Mouse (Mus musculus): ENCODE measurements around the gene Mfsd12. TPM values are rescaled to one million over a fixed set of nuclear protein-coding genes. Genes with fewer than 3 reads are reported as not detected.

The Mfsd12 gene
- polyA plus RNA-seq, 1 experiment from 2014 or later: 7.8 TPM

- no peak overlapping the region for H3K9ac ChIP-seq
- H3K4me1 ChIP-seq (replicated peaks; ENCODE audit: control insufficient read depth, insufficient read depth, low read length): peaks cover 6% of the 10 kb centered on the region
- H3K36me3 ChIP-seq (replicated peaks; ENCODE audit: control insufficient read depth, insufficient read depth): no peaks in the 10 kb centered on the region
- H3K4me3 ChIP-seq (replicated peaks; ENCODE audit: low read length): no peak overlapping the region
- H3K4me2 ChIP-seq (replicated peaks): no peak overlapping the region
- H3K27me3 ChIP-seq (ENCODE audit: control insufficient read depth, insufficient read depth, low read length): peaks cover 62% of the 10 kb centered on the region
- 39% methylated on average over 17 of the region's 17 CpGs for WGBS
- H3K27ac ChIP-seq: no peak overlapping the region
- H3K9me3 ChIP-seq (ENCODE audit: control insufficient read depth, low read length): no peaks in the 10 kb centered on the region
- no peak for DNase-seq (ENCODE audit: low spot score)
- ATAC-seq (ENCODE audit: low FRiP score): no peak
These were observed 16.5 kb upstream of the Mfsd12 start for GRCm38 (mm10) chr10:81340551-81341332.

DNA sequence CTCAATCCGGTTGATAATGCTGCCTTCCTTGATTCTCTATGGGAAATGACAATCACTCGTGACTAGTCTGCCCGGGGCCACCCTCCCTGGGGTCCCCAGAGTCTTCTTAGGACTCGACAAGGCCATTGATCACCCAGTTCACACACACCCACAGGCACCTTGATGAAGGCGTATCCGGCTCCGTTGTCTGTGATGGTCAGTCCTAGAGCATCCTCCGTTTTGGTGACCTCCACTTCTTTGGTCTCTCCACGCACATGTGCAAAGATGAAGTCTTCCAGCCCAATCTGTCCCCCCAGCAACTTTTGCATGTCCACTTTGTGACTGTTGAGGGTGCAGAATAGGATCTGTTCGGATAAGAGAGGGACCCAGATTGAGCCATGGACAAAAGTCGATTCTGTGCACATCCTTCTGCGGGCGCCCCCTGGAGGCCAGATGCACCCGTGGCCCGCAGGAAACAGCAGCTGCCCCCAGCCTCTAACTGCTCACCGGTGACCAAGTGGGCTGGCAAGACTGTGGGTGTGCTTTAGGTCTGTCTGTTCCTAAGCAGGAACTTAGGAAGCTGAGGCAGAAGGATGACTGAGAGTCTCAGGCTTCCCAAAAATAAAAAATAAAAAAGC, 15.8 kb upstream of the Mfsd12 start:
- H3K36me3 ChIP-seq (replicated peaks; ENCODE audit: control insufficient read depth, insufficient read depth): no peaks in the 10 kb centered on the region
- ATAC-seq (ENCODE audit: low FRiP score) (no peak), DNase-seq (ENCODE audit: low spot score) (no peak)
- no peaks in the 10 kb centered on the region for H3K9me3 ChIP-seq (ENCODE audit: control insufficient read depth, low read length)
- H3K4me3 ChIP-seq (replicated peaks; ENCODE audit: low read length): no peak overlapping the region
- peaks cover 66% of the 10 kb centered on the region for H3K27me3 ChIP-seq (ENCODE audit: control insufficient read depth, insufficient read depth, low read length)
- H3K27ac ChIP-seq: no peak overlapping the region
- WGBS: 33% methylated on average over 16 of the region's 16 CpGs
- H3K4me2 ChIP-seq (replicated peaks): no peak overlapping the region
- H3K4me1 ChIP-seq (replicated peaks; ENCODE audit: control insufficient read depth, insufficient read depth, low read length): peaks cover 6% of the 10 kb centered on the region
- H3K9ac ChIP-seq: no peak overlapping the region

DNA sequence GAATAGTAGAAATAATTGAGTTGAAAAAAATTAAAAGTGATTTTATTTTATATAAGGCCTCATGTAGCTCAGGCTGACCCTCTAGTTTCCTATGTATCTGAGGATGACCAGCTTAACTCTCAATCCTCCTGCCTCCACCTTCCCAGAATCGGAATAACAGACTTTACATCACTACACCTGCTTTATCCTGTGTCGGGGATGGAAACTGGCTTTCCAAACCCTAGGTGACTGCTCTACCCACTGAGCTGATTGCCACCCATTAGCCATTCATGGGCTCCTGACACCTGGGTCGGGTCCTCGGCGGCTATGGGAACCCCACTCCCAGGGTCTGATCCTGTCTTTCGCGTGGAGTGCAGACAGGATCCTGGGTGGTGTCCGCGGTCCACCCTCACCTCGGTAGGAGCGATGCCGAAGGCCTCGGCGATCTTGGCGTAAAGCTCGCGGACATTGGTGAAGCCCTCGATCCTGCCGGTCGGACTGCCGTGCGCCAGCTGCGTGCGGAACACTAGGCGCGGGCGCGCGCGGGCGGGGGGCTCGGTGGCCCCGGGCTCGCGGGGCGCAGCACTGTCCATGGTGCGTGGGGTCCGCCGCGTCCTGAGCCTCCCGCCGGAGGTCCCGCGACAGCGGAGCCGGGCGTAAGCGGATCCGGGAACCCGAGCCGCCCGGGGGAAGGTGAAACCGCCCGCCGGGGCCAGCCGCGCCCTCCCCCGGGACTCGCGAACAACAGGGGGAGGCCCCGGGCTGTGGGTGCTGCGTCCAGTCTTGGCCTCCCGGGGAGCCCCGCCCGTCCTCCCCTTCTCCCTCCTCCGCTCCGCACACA, 14.4 kb upstream of the Mfsd12 start, which contains the start of gene Gipc3:
Gene Gipc3 (minus strand): TSS at position 581 of the 820 bp plus-strand sequence.
- Histone ChIP-seq H3K27ac (no peak within 1 kb of the TSS), H3K9ac (peak within 1 kb of the TSS; percentile 51), H3K4me1 (replicated peaks; ENCODE audit: control insufficient read depth, insufficient read depth, low read length) (peaks cover 6% of the 10 kb centered on the region), H3K9me3 (ENCODE audit: control insufficient read depth, low read length) (no peaks in the 10 kb centered on the region), H3K4me2 (replicated peaks) (peak within 1 kb of the TSS; percentile 70), H3K36me3 (replicated peaks; ENCODE audit: control insufficient read depth, insufficient read depth) (no peaks in the 10 kb centered on the region), H3K27me3 (ENCODE audit: control insufficient read depth, insufficient read depth, low read length) (peaks cover 63% of the 10 kb centered on the region), H3K4me3 (replicated peaks; ENCODE audit: low read length) (peak within 1 kb of the TSS; percentile 36)
- WGBS: 5% methylated on average over 63 of the region's 67 CpGs
- no peak for DNase-seq (ENCODE audit: low spot score)
- ATAC-seq (ENCODE audit: low FRiP score): no peak

- 57% methylated on average over 8 of the region's 8 CpGs for WGBS
- Histone ChIP-seq H3K4me1 (replicated peaks; ENCODE audit: control insufficient read depth, insufficient read depth, low read length) (peaks cover 11% of the 10 kb centered on the region), H3K9ac (no peak overlapping the region), H3K36me3 (replicated peaks; ENCODE audit: control insufficient read depth, insufficient read depth) (no peaks in the 10 kb centered on the region), H3K4me3 (replicated peaks; ENCODE audit: low read length) (no peak overlapping the region), H3K27me3 (ENCODE audit: control insufficient read depth, insufficient read depth, low read length) (peaks cover 55% of the 10 kb centered on the region), H3K4me2 (replicated peaks) (no peak overlapping the region), H3K9me3 (ENCODE audit: control insufficient read depth, low read length) (no peaks in the 10 kb centered on the region), H3K27ac (no peak overlapping the region)
- ATAC-seq (ENCODE audit: low FRiP score): no peak
- DNase-seq (ENCODE audit: low spot score): no peak
These were observed 12.7 kb upstream of the Mfsd12 start for GRCm38 (mm10) chr10:81344421-81345161.

DNA sequence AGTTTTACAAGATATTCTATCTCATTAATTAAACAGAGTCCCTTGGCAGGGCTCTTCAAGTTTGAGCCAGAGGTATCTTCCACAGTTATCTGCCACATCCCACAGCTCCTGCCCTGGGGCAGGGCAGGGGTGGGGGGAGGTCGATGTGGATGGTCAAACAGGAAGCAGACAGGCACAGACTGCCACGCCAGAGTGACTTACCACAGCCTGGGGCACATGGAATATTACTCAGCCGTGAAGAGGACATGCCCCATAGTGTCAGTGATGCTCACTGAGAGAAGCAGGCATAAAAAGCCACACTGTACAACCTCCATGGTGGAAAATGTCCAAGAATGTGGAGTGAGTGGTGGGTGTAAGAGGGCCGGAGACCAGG, 12.1 kb upstream of the Mfsd12 start:
- WGBS: 85% methylated on average over 4 of the region's 4 CpGs
- no peak overlapping the region for H3K4me3 ChIP-seq (replicated peaks; ENCODE audit: low read length)
- ATAC-seq (ENCODE audit: low FRiP score): no peak

GRCm38 (mm10) chr10:81346453-81347067, 10.7 kb upstream of the Mfsd12 start:
- H3K36me3 ChIP-seq (replicated peaks; ENCODE audit: control insufficient read depth, insufficient read depth): no peaks in the 10 kb centered on the region
- H3K9me3 ChIP-seq (ENCODE audit: control insufficient read depth, low read length): no peaks in the 10 kb centered on the region
- H3K9ac ChIP-seq: 0 out of 2 replicates have a peak overlapping the region, but pooled peaks have one; percentile 1
- peaks cover 16% of the 10 kb centered on the region for H3K4me1 ChIP-seq (replicated peaks; ENCODE audit: control insufficient read depth, insufficient read depth, low read length)
- DNase-seq (ENCODE audit: low spot score) (peak; percentile 72), ATAC-seq (ENCODE audit: low FRiP score) (no peak)
- H3K27ac ChIP-seq: no peak overlapping the region
- 7% methylated on average over 54 of the region's 55 CpGs for WGBS
- peaks cover 48% of the 10 kb centered on the region for H3K27me3 ChIP-seq (ENCODE audit: control insufficient read depth, insufficient read depth, low read length)
- H3K4me3 ChIP-seq (replicated peaks; ENCODE audit: low read length): peak overlapping the region; percentile 24
- peak overlapping the region; percentile 48 for H3K4me2 ChIP-seq (replicated peaks)

More for the DNA sequence above, 12.1 kb upstream of the Mfsd12 start:
- no peak overlapping the region for H3K27ac ChIP-seq
- no peak overlapping the region for H3K9ac ChIP-seq
- H3K4me1 ChIP-seq (replicated peaks; ENCODE audit: control insufficient read depth, insufficient read depth, low read length): peaks cover 16% of the 10 kb centered on the region
- no peaks in the 10 kb centered on the region for H3K9me3 ChIP-seq (ENCODE audit: control insufficient read depth, low read length)
- no peak overlapping the region for H3K4me2 ChIP-seq (replicated peaks)
- DNase-seq (ENCODE audit: low spot score): no peak
- peaks cover 55% of the 10 kb centered on the region for H3K27me3 ChIP-seq (ENCODE audit: control insufficient read depth, insufficient read depth, low read length)
- no peaks in the 10 kb centered on the region for H3K36me3 ChIP-seq (replicated peaks; ENCODE audit: control insufficient read depth, insufficient read depth)

DNA sequence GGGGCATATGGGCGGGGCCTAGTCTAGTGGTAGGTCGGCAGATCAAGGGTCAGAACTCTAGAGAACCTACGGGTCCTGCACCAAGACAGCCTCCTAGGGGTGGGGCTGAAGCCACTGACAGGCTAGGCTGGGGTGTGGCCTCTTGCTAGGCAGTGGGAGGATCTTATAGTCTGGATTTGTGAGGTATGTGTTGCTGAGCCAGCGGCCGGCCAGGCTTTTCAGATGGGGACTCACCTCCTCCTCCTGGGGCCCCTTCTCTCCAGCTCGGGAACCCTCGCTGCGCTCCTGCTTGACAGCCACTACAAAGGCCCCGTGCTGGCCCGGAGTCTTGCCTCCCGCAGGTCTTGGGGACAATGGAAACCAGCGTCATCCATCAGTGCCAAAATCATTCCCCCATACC, 8.1 kb upstream of the Mfsd12 start:
- Histone ChIP-seq H3K27ac (no peak overlapping the region), H3K9me3 (ENCODE audit: control insufficient read depth, low read length) (no peaks in the 10 kb centered on the region), H3K4me3 (replicated peaks; ENCODE audit: low read length) (peak overlapping the region; percentile 61), H3K27me3 (ENCODE audit: control insufficient read depth, insufficient read depth, low read length) (peaks cover 23% of the 10 kb centered on the region), H3K36me3 (replicated peaks; ENCODE audit: control insufficient read depth, insufficient read depth) (no peaks in the 10 kb centered on the region), H3K4me1 (replicated peaks; ENCODE audit: control insufficient read depth, insufficient read depth, low read length) (peaks cover 10% of the 10 kb centered on the region; the same call in 1 of the 2 replicates), H3K9ac (no peak overlapping the region), H3K4me2 (replicated peaks) (peak overlapping the region; percentile 89)
- 10% methylated on average over 12 of the region's 12 CpGs for WGBS
- ATAC-seq (ENCODE audit: low FRiP score) (no peak), DNase-seq (ENCODE audit: low spot score) (no peak)

DNA sequence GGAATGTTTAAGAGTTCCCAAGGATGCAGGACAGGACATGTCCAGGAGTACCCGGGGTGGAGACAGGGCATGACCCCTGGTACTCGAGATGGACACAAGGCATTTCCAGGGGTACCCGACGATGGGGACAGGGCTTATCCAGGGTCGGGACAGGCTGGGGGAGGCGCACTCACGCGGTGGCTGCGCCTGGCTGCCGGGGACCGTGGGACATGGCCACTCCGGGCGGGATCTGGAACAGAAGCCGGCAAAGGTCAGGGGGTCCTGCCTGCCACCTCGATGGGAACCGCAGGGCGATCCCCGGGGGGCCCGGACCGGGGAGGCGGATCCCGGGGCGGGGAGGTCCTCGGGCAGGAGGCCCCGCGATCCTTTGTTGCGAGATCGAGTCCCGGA, 7.3 kb upstream of the Mfsd12 start:
- Histone ChIP-seq H3K9ac (peak overlapping the region; percentile 62), H3K27ac (no peak overlapping the region), H3K4me2 (replicated peaks) (peak overlapping the region; percentile 89), H3K4me3 (replicated peaks; ENCODE audit: low read length) (peak overlapping the region; percentile 61), H3K36me3 (replicated peaks; ENCODE audit: control insufficient read depth, insufficient read depth) (no peaks in the 10 kb centered on the region), H3K4me1 (replicated peaks; ENCODE audit: control insufficient read depth, insufficient read depth, low read length) (peaks cover 10% of the 10 kb centered on the region; the same call in 1 of the 2 replicates), H3K27me3 (ENCODE audit: control insufficient read depth, insufficient read depth, low read length) (peaks cover 15% of the 10 kb centered on the region), H3K9me3 (ENCODE audit: control insufficient read depth, low read length) (no peaks in the 10 kb centered on the region)
- ATAC-seq (ENCODE audit: low FRiP score): peak; percentile 8; the same call in 1 of the 2 replicates
- WGBS: under 1% methylated on average over 29 of the region's 29 CpGs
- DNase-seq (ENCODE audit: low spot score): no peak

Data from hindbrain, embryonic 14.5 days (tissue).